Comparison of ENCODE assay signal across 9 mouse cellular contexts in genomic region chr4:135833301-135834123, GRCm38 (mm10). TPM values are rescaled to one million over a fixed set of nuclear protein-coding genes. Genes with fewer than 3 reads are reported as not detected.
A peak's percentile ranks its signal among the peaks of the same experiment; 100 is the strongest.
DNase-seq lines count a peak whose midpoint lies in the region; ATAC-seq and TF ChIP-seq lines count a peak whose summit lies in the region.
"Had no signal": no experiment of that assay in that cellular context is flagged by ENCODE, and none has a peak within 500 bp of the region (broad histone marks: within the 10 kb centered on the region; RNA-seq: fewer than 3 reads in every experiment).

No protein-coding gene starts in this region.

- 43% methylated on average over 12 of the region's 12 CpGs for WGBS in forebrain, embryonic 14.5 days
- WGBS in midbrain, embryonic 15.5 days: 36% methylated on average over 12 of the region's 12 CpGs

- H3K4me1 ChIP-seq in forebrain, embryonic 14.5 days (ENCODE audit: control insufficient read depth, insufficient read depth, low read length): peaks cover 20% of the 10 kb centered on the region
- peaks cover 21% of the 10 kb centered on the region for H3K4me1 ChIP-seq in midbrain, embryonic 15.5 days

- no peak for TF ChIP-seq CTCF in gastrocnemius, adult 2 months (IDR thresholded peaks at IDR 0.05)

- H3K27ac ChIP-seq in gastrocnemius, adult 2 months: peak overlapping the region; percentile 90
- peak overlapping the region; percentile 70 for H3K27ac ChIP-seq in forebrain, embryonic 14.5 days (ENCODE audit: low read depth, low read length)
- H3K27ac ChIP-seq in midbrain, embryonic 15.5 days: peak overlapping the region; percentile 82

- H3K9me3 ChIP-seq in forebrain, embryonic 14.5 days (replicated peaks; ENCODE audit: control insufficient read depth, low read length): no peaks in the 10 kb centered on the region
- no peaks in the 10 kb centered on the region for H3K9me3 ChIP-seq in midbrain, embryonic 15.5 days

- H3K36me3 ChIP-seq in forebrain, embryonic 14.5 days (ENCODE audit: control insufficient read depth, insufficient read depth, low read length): no peaks in the 10 kb centered on the region
- H3K36me3 ChIP-seq in midbrain, embryonic 15.5 days (replicated peaks): no peaks in the 10 kb centered on the region

- H3K4me3 ChIP-seq in gastrocnemius, adult 2 months: no peak overlapping the region
- no peak overlapping the region for H3K4me3 ChIP-seq in forebrain, embryonic 14.5 days (ENCODE audit: low read depth, low read length)
- H3K4me3 ChIP-seq in midbrain, embryonic 15.5 days: no peak overlapping the region

- intact Hi-C loops in gastrocnemius, adult 2 months (cut with DNase I): no loop called here

- 0 out of 2 replicates have a peak overlapping the region, but pooled peaks have one; percentile 18 for H3K4me2 ChIP-seq in forebrain, embryonic 14.5 days (ENCODE audit: low read length)
- no peak overlapping the region; the same call in 1 of the 2 replicates for H3K4me2 ChIP-seq in midbrain, embryonic 15.5 days

- H3K27me3 ChIP-seq in forebrain, embryonic 14.5 days (replicated peaks; ENCODE audit: control insufficient read depth, insufficient read depth, low read length): no peaks in the 10 kb centered on the region
- H3K27me3 ChIP-seq in midbrain, embryonic 15.5 days (replicated peaks): no peaks in the 10 kb centered on the region

- H3K9ac ChIP-seq in forebrain, embryonic 14.5 days (ENCODE audit: low read length): peak overlapping the region; percentile 45; the same call in 1 of the 2 replicates
- H3K9ac ChIP-seq in midbrain, embryonic 15.5 days: no peak overlapping the region

- no peak for DNase-seq in gastrocnemius, adult 2 months
- DNase-seq in gastrocnemius, adult 8-10 months (ENCODE audit: low spot score in 2 of 2): no peak
- peak; percentile 56 for DNase-seq in R1 (ENCODE audit: low read depth, low spot score)
- DNase-seq in forebrain, embryonic 14.5 days (ENCODE audit: low spot score): peak; percentile 78
- DNase-seq in thymus, postnatal 14 days: no peak
- no peak for DNase-seq in spleen, postnatal 10 days (ENCODE audit: low spot score in 2 of 2)
- no peak for DNase-seq in ovary, postnatal 10 days (ENCODE audit: low spot score)

- peak; percentile 73 for ATAC-seq in forebrain, embryonic 14.5 days
- ATAC-seq in midbrain, embryonic 15.5 days (replicated peaks): peak; percentile 78
- ATAC-seq: intestine, postnatal 0 days had no signal

RNA-seq across cellular contexts. Expression of gene Srsf10, which starts 22.0 kb away (rescaled TPM):
- total RNA-seq in gastrocnemius, adult 2 months (2021): 10 to 100 TPM; 27.2 to 30.6 TPM
- 10 to 100 TPM; 14.3 to 27.1 (median 22.0) TPM for total RNA-seq in gastrocnemius, adult 8-10 months (2022)
- 259 and 304 TPM in 2 replicates for polyA plus RNA-seq in forebrain, embryonic 14.5 days (2014; fragmentation: Nextera tagmentation; extraction: Ambion mirVana)
- 183 and 190 TPM in 2 replicates for polyA plus RNA-seq in midbrain, embryonic 15.5 days (2015; fragmentation: Nextera tagmentation; extraction: Ambion mirVana)

RNA-seq across cellular contexts. Expression of gene Pnrc2, which starts 40.1 kb away (rescaled TPM):
- total RNA-seq in gastrocnemius, adult 2 months (2021): 10 to 100 TPM; 36.7 to 44.8 TPM
- total RNA-seq in gastrocnemius, adult 8-10 months (2022): 10 to 100 TPM; 30.2 to 36.3 (median 32.7) TPM
- polyA plus RNA-seq in forebrain, embryonic 14.5 days (2014; fragmentation: Nextera tagmentation; extraction: Ambion mirVana): 162 and 165 TPM in 2 replicates
- 92.1 and 96.0 TPM in 2 replicates for polyA plus RNA-seq in midbrain, embryonic 15.5 days (2015; fragmentation: Nextera tagmentation; extraction: Ambion mirVana)

Comparison
In these comparisons a context has a peak if more than half of its experiments do, and no peak if none do; other contexts are left out.
1. DNase-seq: peak in R1 (single experiment) and forebrain, embryonic 14.5 days (single experiment); none in gastrocnemius, adult 2 months (single experiment), gastrocnemius, adult 8-10 months (0 of 2), thymus, postnatal 14 days (single experiment), spleen, postnatal 10 days (0 of 2) and ovary, postnatal 10 days (single experiment).
2. Peak in every context shown above with its lines, with median percentiles within 50 percentile points of each other: H3K27ac ChIP-seq.